Mouse (Mus musculus) adrenal gland, adult 18-20 months (tissue): ENCODE data around the gene Ttbk2. TPM values are rescaled to one million over a fixed set of nuclear protein-coding genes. Genes with fewer than 3 reads are reported as not detected.

Experiments
- DNase-seq, 2 experiments: peaks; one replicate each; pipeline ENCODE4 v3.0.0; 2021 to 2022; ENCODE audit warnings: low spot score in 2 of 2
- long read RNA-seq, 2 experiments: library from polyadenylated mRNA; stranded (forward); transcript quantifications; one replicate each; pipeline ENCODE4 v2.0.0; 2021
- total RNA-seq, 2 experiments: library from RNA; stranded (reverse); gene quantifications; 1 replicate in 1 of 2; 2 replicates in 1 of 2; pipeline ENCODE4 v1.2.3; 2021

Ttbk2 gene
- total RNA-seq, result 10 to 100 TPM; 11.1 to 12.3 TPM
- long read RNA-seq, experiment 1, result 0 reads
- long read RNA-seq, experiment 2, partial matches to known transcripts, result 0 of 4 reads
- long read RNA-seq, experiment 2, other reads (novel, unspliced or antisense), result 4 of 4 reads

GRCm38 (mm10) chr2:120850424-120851082, at the start of gene Ttbk2:
Ttbk2 (minus strand) TSS chr2:120850604.
- peak; percentile 98 for DNase-seq

GRCm38 (mm10) chr2:120896361-120896760, 46.0 kb upstream of the Ttbk2 start:
- DNase-seq, result no peak

GRCm38 (mm10) chr2:120887601-120888000, 37.2 kb upstream of the Ttbk2 start:
- no peak for DNase-seq

GRCm38 (mm10) chr2:120873192-120873591, 22.8 kb upstream of the Ttbk2 start:
- no peak for DNase-seq

- no peak for DNase-seq
Measured at GRCm38 (mm10) chr2:120871447-120872336, 21.3 kb upstream of the Ttbk2 start.

- peak in 1 of 2 experiments; percentile 29 for DNase-seq
Measured at GRCm38 (mm10) chr2:120867336-120867735, 16.9 kb upstream of the Ttbk2 start.

GRCm38 (mm10) chr2:120866561-120866960, 16.2 kb upstream of the Ttbk2 start:
- DNase-seq, result peak; percentile 31 to 44

GRCm38 (mm10) chr2:120863389-120863788, 13.0 kb upstream of the Ttbk2 start:
- DNase-seq, result no peak

- no peak for DNase-seq
Measured at GRCm38 (mm10) chr2:120860699-120861098, 10.3 kb upstream of the Ttbk2 start.

- DNase-seq, result no peak
Measured at GRCm38 (mm10) chr2:120858131-120858530, 7.7 kb upstream of the Ttbk2 start.

- DNase-seq, result no peak
Measured at GRCm38 (mm10) chr2:120853151-120853550, 2.7 kb upstream of the Ttbk2 start.

- DNase-seq, result no peak
Measured at GRCm38 (mm10) chr2:120852626-120853025, 2.2 kb upstream of the Ttbk2 start.

GRCm38 (mm10) chr2:120849449-120850423, 668 bp downstream of the Ttbk2 start, which contains the start of gene Cdan1:
Cdan1 (minus strand) TSS chr2:120850128.
- peak; percentile 43 to 50 for DNase-seq

- no peak for DNase-seq
Measured at GRCm38 (mm10) chr2:120845280-120845679, 5.1 kb downstream of the Ttbk2 start.

GRCm38 (mm10) chr2:120843990-120844389, 6.4 kb downstream of the Ttbk2 start:
- DNase-seq, result no peak

- DNase-seq, result no peak
Measured at GRCm38 (mm10) chr2:120841211-120841610, 9.2 kb downstream of the Ttbk2 start.

- DNase-seq, result no peak
Measured at GRCm38 (mm10) chr2:120835167-120835566, 15.2 kb downstream of the Ttbk2 start.

- no peak for DNase-seq
Measured at GRCm38 (mm10) chr2:120826936-120827638, 23.3 kb downstream of the Ttbk2 start.

- no peak for DNase-seq
Measured at GRCm38 (mm10) chr2:120770265-120770935, 80.0 kb downstream of the Ttbk2 start.
